Mouse (Mus musculus) layer of hippocampus, adult 11-12 months (tissue): ENCODE results near the gene Safb2.
A peak's percentile ranks its signal among the peaks of the same experiment; 100 is the strongest.

Source experiments
- DNase-seq: peaks from one replicate; pipeline ENCODE4 v3.0.0; 2022; ENCODE audit warnings: low spot score

The Safb2 gene

DNA sequence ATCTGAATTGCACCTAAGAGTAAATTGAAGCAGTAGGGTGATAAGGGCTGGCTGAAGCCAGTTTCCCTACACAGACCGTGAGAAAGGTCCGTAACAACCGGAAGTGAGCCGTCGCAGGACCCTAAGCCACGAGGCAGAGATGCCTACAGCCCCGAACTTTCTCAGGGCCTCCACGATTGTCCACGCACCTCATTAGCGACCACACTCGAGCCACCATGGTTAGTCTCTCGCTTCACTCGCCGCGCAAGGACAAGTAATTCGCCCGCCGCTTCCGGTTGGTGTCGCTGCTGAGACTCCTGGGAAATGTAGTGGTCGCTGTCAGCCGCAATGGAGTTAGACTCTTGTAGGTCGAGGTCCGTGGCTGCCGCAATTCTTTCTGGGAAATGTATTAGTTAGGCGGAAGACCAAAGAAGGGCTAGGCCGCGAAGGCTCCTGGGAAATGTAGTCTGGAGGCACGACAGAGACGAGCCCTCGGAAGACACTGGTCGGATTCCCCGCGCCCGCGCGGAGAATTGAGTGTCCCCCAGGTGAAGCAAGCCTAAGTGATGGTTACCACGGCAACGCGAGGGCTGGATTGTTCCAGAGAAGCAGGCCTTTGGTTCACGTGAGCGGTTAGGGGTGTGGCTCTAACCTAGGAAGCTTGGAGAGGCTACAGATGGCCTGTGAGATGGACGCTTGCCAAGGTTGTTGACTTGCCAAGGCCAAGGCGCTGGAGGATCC is 25.2 kb upstream of the Safb2 start, which contains the start of gene 2410015M20Rik:
Gene 2410015M20Rik, minus strand, starts transcription at position 320 of the 720 bp plus-strand sequence.
- peak; percentile 98 for DNase-seq

DNA sequence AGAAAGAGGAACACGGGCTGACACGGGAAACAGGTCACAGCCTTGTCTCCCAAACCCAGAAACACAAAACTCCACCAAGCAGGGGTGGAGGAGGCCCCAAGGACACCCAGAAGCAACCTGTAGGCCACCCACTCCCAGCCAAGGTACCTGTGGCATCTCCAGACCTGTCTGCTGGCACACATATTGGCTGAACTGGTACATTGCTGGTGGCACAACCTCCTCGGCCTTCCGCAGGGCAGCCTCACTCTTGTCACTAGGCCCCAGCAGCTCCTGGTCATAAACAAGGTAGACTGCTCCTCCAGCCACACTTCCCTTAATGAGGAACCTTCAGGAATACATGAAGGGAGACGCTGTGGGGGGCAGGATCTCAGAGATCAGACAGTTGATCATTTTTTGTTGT is 24.3 kb upstream of the Safb2 start:
- no peak for DNase-seq

DNA sequence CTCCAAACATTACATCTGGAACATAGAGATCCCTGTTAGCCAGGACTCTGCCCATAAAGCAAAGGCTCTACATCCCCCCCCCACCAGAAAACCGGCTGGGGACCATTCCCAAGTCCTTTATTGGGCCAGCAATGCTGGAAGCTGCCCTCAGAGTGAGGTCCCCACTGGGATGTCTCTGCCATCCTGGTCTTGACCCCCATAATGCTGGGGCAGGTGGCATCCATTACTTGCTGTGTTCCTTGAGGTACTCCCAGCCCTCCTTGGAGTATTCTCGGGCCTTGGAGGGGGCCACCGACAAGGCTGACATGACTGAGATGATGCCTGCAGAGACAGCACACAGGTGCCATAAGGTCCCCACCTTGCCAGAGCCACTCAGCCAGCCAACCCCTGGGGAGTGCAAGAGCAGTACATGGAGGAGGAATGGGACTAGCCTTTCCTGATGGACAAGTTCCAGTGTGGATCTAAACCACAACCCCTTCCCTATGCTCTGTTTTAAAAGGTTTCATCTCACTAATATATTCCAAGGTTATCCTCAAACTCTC is 23.2 kb upstream of the Safb2 start:
- DNase-seq: no peak

DNA sequence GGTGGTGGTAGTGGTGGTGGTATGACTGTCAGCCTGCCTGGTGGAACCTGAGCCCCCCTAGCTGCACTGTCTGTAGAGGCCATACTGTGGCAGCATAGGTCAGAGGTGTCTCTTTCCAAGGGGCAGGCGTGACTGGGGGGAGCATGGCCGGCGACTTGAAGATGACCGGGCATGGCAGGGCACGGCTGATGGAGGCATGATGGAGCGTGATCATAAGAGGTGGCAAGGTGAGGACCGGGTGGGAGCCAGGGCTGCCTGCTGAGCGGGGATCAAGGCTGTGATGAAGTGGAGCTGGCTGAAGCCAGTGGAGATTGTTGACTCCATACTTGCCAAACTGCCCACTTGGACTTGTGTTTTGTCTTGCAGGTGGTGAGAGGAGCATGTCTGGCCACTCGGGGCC is 21.0 kb upstream of the Safb2 start:
- DNase-seq: no peak

DNA sequence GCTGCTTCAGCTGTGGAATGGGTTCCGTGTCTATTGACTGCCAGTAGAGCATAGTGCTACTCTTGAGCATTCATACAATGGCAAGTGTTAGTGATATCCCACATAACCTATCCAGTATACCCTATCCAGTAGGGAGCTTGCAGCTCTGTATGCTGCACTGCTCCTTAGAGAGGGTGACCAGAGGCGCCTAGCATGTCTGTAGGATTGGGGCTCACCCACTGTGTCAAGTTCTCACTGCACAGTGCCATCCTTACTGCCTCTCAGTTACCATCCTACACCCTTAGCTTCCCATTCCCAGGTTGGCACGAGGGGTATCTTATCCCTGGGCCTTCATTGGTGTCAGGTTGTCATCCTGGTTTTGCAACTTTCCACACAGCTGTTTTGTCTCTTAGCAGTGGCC is 20.0 kb upstream of the Safb2 start:
- DNase-seq: no peak

DNA sequence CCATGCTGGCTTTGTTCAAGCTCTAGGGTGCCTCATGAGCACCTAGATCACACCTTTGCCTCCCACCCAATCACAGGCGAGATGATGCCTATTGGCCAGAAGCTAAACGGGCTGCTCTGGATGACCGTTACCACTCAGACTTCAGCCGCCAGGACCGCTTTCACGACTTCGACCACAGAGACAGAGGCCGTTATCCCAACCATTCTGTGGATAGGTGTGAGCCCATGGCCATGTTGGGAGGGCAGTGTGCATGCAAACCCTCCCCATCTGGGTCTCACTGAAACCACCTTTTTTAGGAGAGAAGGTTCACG is 19.6 kb upstream of the Safb2 start:
- no peak for DNase-seq

DNA sequence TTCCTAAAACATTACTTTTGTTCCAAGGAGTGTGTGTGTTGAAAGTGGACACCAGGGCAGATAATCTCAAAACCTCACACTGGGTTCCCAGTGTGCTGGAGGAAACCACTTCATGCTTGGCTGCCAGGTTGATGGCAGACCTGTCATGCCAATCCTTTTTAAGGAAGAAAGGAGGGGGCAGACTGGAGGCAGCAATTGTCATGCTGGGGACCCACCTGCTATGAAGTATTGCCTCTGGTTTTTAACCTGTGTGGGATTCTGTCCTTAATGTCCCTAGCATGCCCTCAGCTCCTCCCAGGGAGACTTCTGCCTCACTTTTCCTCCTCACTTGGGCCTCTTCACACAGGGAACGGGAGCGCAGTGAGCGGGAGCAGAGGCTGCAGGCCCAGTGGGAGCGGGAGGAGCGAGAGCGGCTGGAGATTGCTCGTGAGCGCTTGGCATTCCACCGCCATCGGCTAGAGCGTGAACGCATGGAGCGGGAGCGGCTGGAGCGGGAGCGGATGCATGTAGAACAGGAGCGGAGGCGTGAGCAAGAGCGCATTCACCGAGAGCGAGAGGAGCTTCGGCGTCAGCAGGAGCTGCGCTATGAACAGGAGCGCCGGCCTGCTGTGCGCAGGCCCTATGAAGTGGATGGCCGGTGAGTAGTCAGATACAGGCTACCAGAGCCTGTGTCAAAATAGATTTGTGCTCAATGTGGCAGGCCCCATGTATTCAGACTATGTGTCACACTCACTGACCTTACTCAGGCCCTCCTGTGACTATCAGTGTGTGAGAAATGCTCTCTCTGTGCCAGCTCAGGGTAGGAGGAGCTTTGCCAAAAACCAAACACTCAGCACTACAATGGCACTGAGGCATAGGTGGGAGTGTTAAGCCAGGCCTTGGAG is 19.0 kb upstream of the Safb2 start:
- DNase-seq: no peak

DNA sequence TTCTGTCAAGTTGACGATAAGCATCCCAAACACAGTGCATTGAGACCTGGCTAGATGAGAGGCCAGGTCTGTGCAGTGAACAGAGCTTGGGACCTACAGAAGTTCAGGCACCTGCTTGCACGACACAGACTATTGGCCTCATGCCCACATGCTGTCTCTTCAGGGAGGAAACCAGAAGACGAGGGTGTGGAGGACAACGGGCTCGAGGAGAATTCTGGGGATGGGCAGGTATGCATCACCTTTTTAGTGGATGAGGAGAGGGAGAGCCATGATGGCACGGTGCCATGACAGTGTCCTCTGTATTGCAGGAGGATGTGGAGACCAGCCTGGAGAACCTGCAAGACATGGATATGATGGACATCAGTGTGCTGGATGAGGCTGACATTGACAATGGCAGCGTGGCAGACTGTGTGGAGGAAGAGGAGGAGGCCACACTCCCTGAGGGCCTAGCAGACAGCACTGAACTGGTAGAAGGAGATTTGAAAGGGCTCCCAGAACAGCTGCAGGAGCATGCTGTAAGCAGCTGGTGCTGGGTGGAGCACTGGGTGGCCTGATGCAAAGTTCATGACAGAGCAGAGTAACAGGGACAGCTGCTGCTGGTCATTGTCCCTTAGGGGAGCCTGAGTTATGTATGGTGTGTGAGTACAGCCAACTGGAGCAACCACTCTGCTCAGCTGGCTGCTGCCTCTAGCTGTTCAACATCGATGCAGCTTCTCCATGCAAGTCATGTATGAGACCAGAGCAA is 9.3 kb upstream of the Safb2 start:
- DNase-seq: no peak

DNA sequence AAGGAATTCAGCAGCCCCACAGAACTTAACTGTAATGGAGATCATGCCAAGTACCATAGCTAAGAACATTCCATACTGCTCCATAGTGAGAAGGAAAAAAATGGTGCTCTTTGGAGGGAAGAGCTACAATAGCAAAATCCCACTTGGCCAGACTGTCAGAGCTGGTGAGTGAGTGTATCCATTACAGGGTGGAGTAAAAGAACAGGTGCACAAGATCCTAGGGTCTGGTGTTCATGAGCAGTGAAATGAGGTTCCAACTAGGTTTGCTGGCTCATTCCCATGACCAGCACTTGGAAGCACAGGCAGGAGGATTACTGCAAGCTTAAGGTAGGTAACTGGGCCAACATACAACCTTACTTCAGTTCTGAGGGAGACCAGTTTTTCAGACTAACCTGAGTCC is 8.2 kb upstream of the Safb2 start:
- no peak for DNase-seq

DNA sequence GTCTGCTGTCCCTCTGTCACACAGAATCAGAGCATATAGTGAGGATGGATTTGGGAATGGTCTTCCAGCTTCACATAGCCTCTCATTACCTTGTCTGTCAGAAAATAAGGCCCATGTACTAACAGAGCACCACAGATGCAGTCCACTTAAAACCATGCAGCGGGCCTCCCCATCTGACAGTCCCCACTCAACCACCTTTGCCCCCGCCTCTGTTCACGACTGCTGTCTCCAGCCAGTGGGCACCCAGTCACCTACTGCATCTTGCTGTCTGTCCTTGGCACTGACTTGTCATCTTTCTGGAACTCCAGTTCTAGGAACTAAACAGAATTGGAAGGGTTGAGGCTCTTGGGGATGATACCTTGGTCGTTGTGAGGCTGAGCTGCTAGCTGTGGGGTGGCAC is 4.5 kb upstream of the Safb2 start:
- DNase-seq: no peak

DNA sequence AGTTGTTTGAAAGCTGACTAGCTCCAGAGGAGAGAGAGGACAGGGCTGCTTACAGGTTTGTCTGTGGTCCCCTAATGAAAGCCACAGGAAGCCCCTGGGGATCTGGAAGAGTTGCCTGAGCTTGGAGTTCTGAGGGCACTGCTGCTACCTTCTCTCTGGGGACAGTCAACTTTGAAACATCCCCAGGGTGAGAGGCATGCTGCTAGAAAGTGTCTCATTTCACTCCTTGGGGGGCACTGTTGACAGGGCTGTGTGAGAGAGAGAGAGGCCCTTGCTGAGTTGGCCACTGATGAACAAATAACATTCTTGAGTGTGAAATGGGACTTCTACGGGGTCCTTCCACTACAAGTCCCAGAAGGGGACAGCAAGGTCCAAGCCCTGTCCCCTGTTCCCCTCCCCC is 3.4 kb upstream of the Safb2 start:
- DNase-seq: no peak

DNA sequence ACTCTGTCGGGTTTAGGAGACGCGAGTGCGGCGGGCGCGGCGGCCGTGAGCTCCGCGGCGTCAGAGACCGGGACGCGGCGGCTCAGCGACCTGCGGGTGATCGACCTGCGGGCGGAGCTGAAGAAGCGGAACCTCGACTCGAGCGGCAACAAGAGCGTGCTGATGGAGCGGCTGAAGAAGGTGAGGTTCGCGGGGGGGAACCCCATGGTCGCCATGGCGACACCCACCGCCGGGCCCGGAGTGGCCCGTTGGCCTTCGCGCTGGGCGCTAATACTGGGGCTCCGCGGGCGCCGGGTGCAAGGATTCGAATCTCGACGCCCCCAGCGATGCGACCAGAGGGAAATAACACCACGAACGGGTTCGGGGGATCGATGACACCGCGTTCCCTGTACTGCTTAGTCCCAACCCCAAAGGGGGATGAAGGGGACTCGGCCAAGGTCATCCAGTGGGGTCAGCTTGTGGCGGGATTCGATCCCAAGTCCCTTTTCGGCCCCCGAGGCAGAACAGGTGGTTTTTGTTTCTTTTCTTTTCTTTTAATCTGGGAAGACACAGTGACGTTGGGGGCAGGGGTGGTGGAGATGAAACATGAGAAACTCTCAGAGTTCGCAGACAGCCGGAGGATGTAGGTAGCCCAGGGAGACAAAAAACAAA is 911 bp upstream of the Safb2 start:
- DNase-seq: no peak

DNA sequence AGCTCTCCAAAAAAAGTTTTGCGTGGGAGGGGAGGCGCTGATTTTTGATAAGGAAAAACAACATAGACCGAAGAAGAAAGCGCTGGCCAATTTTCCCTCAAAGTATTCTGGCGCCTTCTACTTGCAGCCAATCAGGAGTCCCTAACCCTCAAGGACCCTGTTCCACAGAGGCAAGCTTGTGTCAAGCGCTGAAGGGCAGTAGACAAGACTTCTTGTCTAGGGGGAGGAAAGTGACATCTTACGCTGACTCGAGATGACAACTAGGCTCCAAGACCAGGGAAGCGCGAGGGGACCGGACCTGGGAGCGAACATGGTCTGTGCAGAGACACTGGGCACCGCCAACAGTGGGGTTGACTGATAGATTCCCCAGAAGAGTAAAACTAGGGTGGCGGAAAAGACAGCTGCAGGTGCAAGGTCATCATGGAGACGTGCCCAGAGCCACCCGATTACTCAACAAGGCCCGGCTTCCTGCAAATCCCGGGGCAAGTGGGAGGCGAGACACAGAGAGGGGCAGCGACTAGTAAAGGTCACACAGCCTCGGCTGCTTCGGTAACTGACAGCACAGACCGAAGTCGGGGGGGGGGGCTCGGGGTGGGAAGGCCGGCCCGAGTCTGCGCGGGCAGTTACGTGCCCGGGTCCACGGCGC is 651 bp downstream of the Safb2 start:
- peak; percentile 56 for DNase-seq

DNA sequence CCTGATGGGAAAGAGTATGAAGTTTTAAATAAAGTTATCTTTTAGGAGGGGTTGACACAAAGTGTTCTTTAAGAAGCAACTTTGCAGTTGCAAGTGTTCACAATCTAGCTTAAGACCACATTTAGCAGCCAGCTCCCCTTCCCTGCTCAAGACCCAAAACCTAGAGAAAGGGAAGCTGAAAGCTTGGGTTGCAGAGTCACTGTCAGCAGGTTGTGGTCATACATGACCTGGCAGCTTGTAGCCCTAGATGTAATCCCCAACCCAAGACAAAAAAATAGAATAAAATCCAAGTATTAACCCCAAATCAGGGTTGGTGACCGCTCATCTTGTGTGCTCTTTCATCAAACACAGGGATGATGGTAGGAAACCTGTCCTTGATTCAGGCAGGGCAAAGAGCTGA is 1.3 kb downstream of the Safb2 start:
- DNase-seq: no peak

DNA sequence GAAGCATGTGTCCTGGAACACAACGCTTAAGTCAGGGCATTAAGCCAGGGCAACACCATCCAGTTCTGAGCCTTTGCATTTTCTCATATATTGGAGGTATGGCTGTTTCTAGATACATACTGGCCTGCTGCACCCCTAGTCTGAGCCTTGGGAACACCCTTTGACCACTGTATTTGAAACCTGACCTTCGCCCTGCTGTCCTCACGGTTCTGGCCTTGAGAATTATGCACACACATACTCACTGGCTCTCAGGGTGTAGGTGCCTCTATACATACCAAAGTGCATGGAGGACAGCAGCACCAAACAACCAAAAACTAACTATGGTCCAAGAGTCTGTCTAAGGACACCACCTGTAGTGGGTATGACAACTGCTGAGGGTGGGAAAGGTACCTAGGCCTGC is 11.4 kb downstream of the Safb2 start:
- no peak for DNase-seq

DNA sequence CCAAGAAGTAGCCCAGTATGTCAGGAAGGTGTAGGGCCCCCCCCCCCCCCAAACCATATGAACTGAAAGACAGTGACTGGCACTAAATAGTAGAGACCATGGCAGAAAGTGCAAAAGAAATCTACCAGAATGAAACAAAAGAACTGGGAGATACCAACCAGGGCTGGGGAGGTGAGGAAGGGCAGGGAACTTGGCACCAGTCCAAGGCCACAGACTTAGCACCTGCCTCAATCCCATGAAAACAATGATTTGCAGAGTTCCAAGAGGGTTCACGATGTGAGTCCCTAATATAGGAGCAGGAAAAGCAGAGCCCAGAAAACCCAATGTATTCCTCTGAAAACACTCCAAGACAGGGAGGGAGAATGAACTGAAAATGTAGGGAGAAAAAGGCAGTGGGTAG is 12.2 kb downstream of the Safb2 start:
- no peak for DNase-seq

DNA sequence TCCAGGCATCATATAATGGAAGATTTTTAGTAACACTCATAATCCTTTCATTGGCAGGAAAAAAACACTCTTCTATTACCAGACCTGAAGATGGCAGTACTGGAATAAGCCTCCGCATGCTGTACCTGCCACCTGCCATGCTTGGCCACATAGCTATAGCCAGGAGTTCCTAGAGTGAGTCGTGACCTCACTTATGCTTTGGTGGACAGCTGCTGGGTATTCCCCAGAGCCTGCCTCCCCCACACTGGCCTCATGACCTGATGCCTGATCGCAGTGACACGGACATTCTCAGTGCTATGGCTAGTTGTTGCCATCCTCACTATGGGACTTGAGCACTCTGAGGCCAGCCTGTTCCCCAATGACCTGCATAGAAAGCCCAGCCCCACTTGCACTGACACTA is 14.1 kb downstream of the Safb2 start:
- no peak for DNase-seq

DNA sequence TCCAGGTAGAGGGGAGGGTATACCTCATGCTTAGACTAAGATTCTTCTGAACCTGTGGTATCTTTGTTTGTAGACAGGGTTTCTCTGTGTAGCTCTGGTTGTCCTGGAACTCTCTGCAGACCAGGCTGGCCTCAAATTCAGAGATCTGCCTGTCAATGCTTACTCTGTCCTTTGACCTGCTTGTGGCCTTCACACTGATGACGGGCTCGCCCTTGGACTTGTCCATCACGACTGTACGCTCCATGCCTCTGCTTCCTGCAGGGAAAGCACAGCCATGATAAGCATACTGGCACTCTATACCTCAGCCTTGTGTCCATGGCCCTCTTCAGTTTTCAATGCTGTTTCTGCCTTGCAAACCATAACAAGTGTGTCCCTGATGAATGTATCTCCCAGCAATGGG is 17.0 kb downstream of the Safb2 start:
- DNase-seq: no peak

DNA sequence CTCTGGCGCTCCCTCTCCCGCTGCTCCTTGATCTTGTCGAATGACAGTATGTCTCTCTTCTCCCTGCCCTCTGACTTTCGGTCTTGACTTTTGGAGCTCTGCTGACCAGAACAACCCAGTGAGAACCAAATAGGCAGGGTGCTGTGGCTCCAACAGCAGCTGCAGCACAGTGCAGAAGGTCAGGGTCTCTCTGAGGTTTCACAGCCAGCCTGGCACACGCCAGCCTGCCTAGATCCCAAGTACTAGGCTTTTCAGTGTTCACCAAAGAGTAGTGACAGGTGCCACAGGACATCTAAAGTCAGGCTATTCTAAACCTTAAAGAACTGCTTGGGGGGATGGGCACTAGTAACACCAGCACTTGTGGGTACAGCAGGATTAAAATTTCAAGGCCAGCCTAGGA is 17.5 kb downstream of the Safb2 start:
- DNase-seq: no peak

DNA sequence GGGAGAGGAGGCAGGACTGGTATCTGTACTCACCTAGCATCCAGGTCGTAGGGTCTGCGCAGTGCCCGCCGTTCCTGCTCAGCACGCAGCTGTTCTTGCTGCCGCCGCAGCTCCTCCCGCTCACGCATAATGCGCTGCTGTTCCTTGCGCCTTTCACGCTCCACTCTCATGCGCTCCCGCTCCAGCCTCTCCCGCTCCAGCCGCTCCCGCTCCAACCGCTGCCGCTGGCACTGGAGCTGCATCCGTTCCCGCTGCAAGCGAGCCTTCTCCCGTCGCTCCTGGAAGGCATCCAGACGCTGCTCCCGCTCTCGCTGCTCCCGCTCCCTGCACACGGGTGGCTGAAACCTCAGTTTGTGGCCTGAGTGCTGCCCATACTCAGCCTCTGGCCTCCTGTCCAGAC is 18.1 kb downstream of the Safb2 start:
- no peak for DNase-seq

DNA sequence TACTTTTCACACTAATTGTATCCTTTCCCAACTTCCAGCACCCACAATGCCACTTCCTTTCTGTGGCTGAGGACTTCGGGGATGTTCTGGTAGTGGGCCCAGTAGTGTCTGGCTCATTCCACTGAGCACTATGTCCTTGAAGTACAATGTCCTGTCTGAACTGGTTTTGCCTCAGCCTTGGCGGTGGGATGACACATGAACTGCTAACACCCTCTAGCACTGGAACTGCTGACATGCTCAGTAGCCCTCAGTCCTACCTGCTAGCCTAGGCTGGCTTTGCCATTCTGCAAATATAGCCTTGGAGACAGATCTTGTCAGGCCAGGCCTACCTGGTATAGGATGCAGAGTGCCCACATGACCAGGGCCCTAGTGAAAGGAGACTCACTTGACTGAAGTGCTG is 22.5 kb downstream of the Safb2 start:
- no peak for DNase-seq

DNA sequence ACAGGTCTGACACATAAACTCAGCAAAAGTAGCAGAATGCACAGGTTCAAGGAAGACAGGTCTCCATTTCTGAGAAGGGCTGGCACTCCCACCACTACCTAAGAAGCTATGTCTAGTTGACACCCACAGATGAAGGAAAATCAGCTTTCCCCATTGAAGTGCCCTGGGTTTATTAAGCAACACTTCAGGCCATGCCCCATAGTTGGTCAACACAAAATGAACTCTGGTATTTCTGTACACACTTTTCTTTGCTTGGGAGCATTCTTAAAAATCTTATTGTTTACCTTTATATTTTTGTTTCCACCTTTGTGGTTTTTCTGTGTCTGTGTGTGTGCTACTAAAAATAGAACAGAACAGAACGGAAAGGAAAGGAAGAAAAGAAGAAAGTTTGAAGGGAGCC is 24.3 kb downstream of the Safb2 start:
- DNase-seq: no peak
